Mouse (Mus musculus) embryonic stem cell, embryonic (primary cell): Measurements from ENCODE around the gene Lrch3.

Source experiments
- CTCF ChIA-PET, 4 experiments: fragments of 300-600 bp in 2 of 4; fragments of 350-600 bp in 2 of 4; sonication (Branson Sonifier 250); formaldehyde crosslinking; loops; one replicate each; lab custom pipeline; 2022; ENCODE audit warnings: inconsistent platforms in 2 of 4; lab: Charles Lee
- POLR2A ChIA-PET, 4 experiments: fragments of 300-600 bp in 2 of 4; fragments of 350-600 bp in 2 of 4; sonication (Branson Sonifier 250); formaldehyde crosslinking; loops; one replicate each; lab custom pipeline; 2022; ENCODE audit warnings: antibody characterized with exemption in 4 of 4, inconsistent platforms in 1 of 4; lab: Charles Lee

Lrch3 gene

GRCm38 (mm10) chr16:32942694-32943093 lies 28.8 kb downstream of the Lrch3 start:
- POLR2A ChIA-PET = interaction anchor here in 3 of 4 experiments (0.7 to 1.3 kb wide), 4 partner anchors 12 to 311 kb away, joined by 3 to 4 read pairs (median 3); partner anchors contain the start of genes Iqcg (in 1 of the 3) and Rpl35a (in 1 of the 3)
- CTCF ChIA-PET = interaction anchor here in 3 of 4 experiments (0.6 to 1.6 kb wide), 7 partner anchors 8 to 246 kb away, joined by 3 to 6 read pairs (median 3); no protein-coding TSS in a partner anchor

- ChIA-PET POLR2A (interaction anchor here in 1 of 4 experiments (0.6 kb wide), 1 partner anchor 86 kb away, joined by 3 read pairs; no protein-coding TSS in a partner anchor), CTCF (no interaction called here)
Observed at GRCm38 (mm10) chr16:32945379-32945778, 31.5 kb downstream of the Lrch3 start.

GRCm38 (mm10) chr16:32948016-32948415 lies 34.1 kb downstream of the Lrch3 start:
- POLR2A ChIA-PET = interaction anchor here in 2 of 4 experiments (0.6 to 1.3 kb wide), 6 partner anchors 128 to 774 kb away, joined by 3 to 6 read pairs (median 4); no protein-coding TSS in a partner anchor
- CTCF ChIA-PET = interaction anchor here in 1 of 4 experiments (0.6 to 1.8 kb wide), 3 partner anchors 76 to 545 kb away, joined by 3 to 4 read pairs (median 4); no protein-coding TSS in a partner anchor

GRCm38 (mm10) chr16:32948656-32949055 lies 34.8 kb downstream of the Lrch3 start:
- ChIA-PET CTCF (interaction anchor here in 1 of 4 experiments (1.3 kb wide), 1 partner anchor 135 kb away, joined by 3 read pairs; no protein-coding TSS in a partner anchor), POLR2A (interaction anchor here in 2 of 4 experiments (0.7 to 1.3 kb wide), 4 partner anchors 70 to 409 kb away, joined by 3 to 5 read pairs (median 4); no protein-coding TSS in a partner anchor)

- ChIA-PET CTCF (interaction anchor here in 3 of 4 experiments (0.6 to 1.9 kb wide), 4 partner anchors 61 to 252 kb away, joined by 3 to 5 read pairs (median 4); no protein-coding TSS in a partner anchor), POLR2A (interaction anchor here in 1 of 4 experiments (0.7 to 1.3 kb wide), 2 partner anchors 129 to 408 kb away, joined by 3 to 5 read pairs; no protein-coding TSS in a partner anchor)
Observed at GRCm38 (mm10) chr16:32949281-32949680, 35.4 kb downstream of the Lrch3 start.

GRCm38 (mm10) chr16:32951074-32951473 lies 37.2 kb downstream of the Lrch3 start:
- ChIA-PET POLR2A (interaction anchor here in 1 of 4 experiments (0.9 kb wide), 1 partner anchor 1081 kb away, joined by 7 read pairs; no protein-coding TSS in a partner anchor), CTCF (interaction anchor here (0.6 to 1.9 kb wide), 21 partner anchors 9 to 254 kb away, joined by 3 to 6 read pairs (median 4); no protein-coding TSS in a partner anchor)

GRCm38 (mm10) chr16:32953806-32954205 lies 39.9 kb downstream of the Lrch3 start:
- POLR2A ChIA-PET = interaction anchor here in 1 of 4 experiments (1.6 kb wide), 1 partner anchor 12 kb away, joined by 4 read pairs; no protein-coding TSS in a partner anchor
- CTCF ChIA-PET = interaction anchor here in 2 of 4 experiments (0.6 kb wide), 3 partner anchors 19 to 75 kb away, joined by 3 to 4 read pairs (median 3); no protein-coding TSS in a partner anchor

- POLR2A ChIA-PET = interaction anchor here in 1 of 4 experiments (1.6 kb wide), 1 partner anchor 12 kb away, joined by 4 read pairs; no protein-coding TSS in a partner anchor
- CTCF ChIA-PET = interaction anchor here in 3 of 4 experiments (0.6 kb wide), 4 partner anchors 18 to 75 kb away, joined by 3 to 4 read pairs (median 4); no protein-coding TSS in a partner anchor
Observed at GRCm38 (mm10) chr16:32954304-32954703, 40.4 kb downstream of the Lrch3 start.

- CTCF ChIA-PET = interaction anchor here in 2 of 4 experiments (0.5 to 1.0 kb wide), 2 partner anchors 150 to 241 kb away, joined by 3 read pairs; no protein-coding TSS in a partner anchor
Observed at GRCm38 (mm10) chr16:32956889-32957288, 43.0 kb downstream of the Lrch3 start.

GRCm38 (mm10) chr16:32972535-32972934 lies 58.6 kb downstream of the Lrch3 start:
- POLR2A ChIA-PET = no interaction called here
- CTCF ChIA-PET = interaction anchor here in 2 of 4 experiments (0.6 to 1.6 kb wide), 2 partner anchors 18 to 22 kb away, joined by 3 read pairs; no protein-coding TSS in a partner anchor

More at GRCm38 (mm10) chr16:32956889-32957288, 43.0 kb downstream of the Lrch3 start:
- POLR2A ChIA-PET = interaction anchor here in 1 of 4 experiments (1.1 kb wide), 1 partner anchor 99 kb away, joined by 3 read pairs; the partner anchor contains the start of genes Iqcg and Rpl35a

- ChIA-PET CTCF (interaction anchor here in 2 of 4 experiments (0.6 to 0.7 kb wide), 2 partner anchors 19 to 1320 kb away, joined by 3 to 17 read pairs; no protein-coding TSS in a partner anchor), POLR2A (no interaction called here)
Observed at GRCm38 (mm10) chr16:32973047-32973446, 59.1 kb downstream of the Lrch3 start.

- ChIA-PET POLR2A (no interaction called here), CTCF (no interaction called here)
Observed at GRCm38 (mm10) chr16:32980227-32980626, 66.3 kb downstream of the Lrch3 start.

- CTCF ChIA-PET = no interaction called here
- POLR2A ChIA-PET = no interaction called here
Observed at GRCm38 (mm10) chr16:32981405-32981804, 67.5 kb downstream of the Lrch3 start.

- ChIA-PET CTCF (no interaction called here), POLR2A (interaction anchor here in 1 of 4 experiments (0.7 kb wide), 1 partner anchor 24 kb away, joined by 3 read pairs; no protein-coding TSS in a partner anchor)
Observed at GRCm38 (mm10) chr16:32984631-32985030, 70.7 kb downstream of the Lrch3 start.

GRCm38 (mm10) chr16:32992158-32992557 lies 78.3 kb downstream of the Lrch3 start:
- ChIA-PET CTCF (no interaction called here), POLR2A (interaction anchor here in 1 of 4 experiments (1.0 kb wide), 1 partner anchor 41 kb away, joined by 4 read pairs; no protein-coding TSS in a partner anchor)

- ChIA-PET POLR2A (no interaction called here), CTCF (interaction anchor here in 1 of 4 experiments (1.9 kb wide), 1 partner anchor 19 kb away, joined by 9 read pairs; no protein-coding TSS in a partner anchor)
Observed at GRCm38 (mm10) chr16:33005216-33005615, 91.3 kb downstream of the Lrch3 start.

- CTCF ChIA-PET = interaction anchor here (0.5 to 2.0 kb wide), 5 partner anchors 17 to 193 kb away, joined by 3 to 9 read pairs (median 4); no protein-coding TSS in a partner anchor
- POLR2A ChIA-PET = interaction anchor here in 2 of 4 experiments (1.0 to 1.7 kb wide), 6 partner anchors 11 to 56 kb away, joined by 3 to 8 read pairs (median 4); partner anchors contain the start of genes Iqcg (in 2 of the 2) and Rpl35a (in 1 of the 2)
Observed at GRCm38 (mm10) chr16:33006888-33007287, 93.0 kb downstream of the Lrch3 start.

- POLR2A ChIA-PET = interaction anchor here in 3 of 4 experiments (0.5 to 1.9 kb wide), 10 partner anchors 9 to 116 kb away, joined by 3 to 8 read pairs (median 4); partner anchors contain the start of genes Iqcg (in 3 of the 3) and Rpl35a (in 1 of the 3)
- CTCF ChIA-PET = interaction anchor here in 3 of 4 experiments (0.5 to 2.0 kb wide), 5 partner anchors 16 to 1725 kb away, joined by 3 to 9 read pairs (median 5); no protein-coding TSS in a partner anchor
Observed at GRCm38 (mm10) chr16:33007436-33007835, 93.5 kb downstream of the Lrch3 start.
